Mouse (Mus musculus) G1E (cell line): ENCODE measurements at regions not wholly inside any gene's neighbourhood (a gene's known extent, or its start where the extent isn't known, plus 50 kb on each side); places are given as distances from the start of the nearest gene placed in this dataset.
"Not testable (repeated sequence)": the region's sequence is repeated elsewhere in the genome, so short reads cannot be mapped to it uniquely, and the experiment has no call there.

Experiments
- ATAC-seq: 2 replicates; pipeline ENCODE4 v1.8.0; 2016; ENCODE audit warnings: mild to moderate bottlenecking; ENCODE audit not compliant: insufficient number of reproducible peaks, poor library complexity, low FRiP score, severe bottlenecking; ENCODE audit errors: extremely low read depth
- DNase-seq: peaks from one replicate; pipeline ENCODE4 v3.0.0; 2012; ENCODE audit warnings: low spot score
- H3K27me3 ChIP-seq: 2 replicates; pipeline ENCODE4 v1.6.1; 2012; ENCODE audit warnings: mild to moderate bottlenecking, low read length, inconsistent platforms; ENCODE audit not compliant: insufficient read depth
- H3K36me3 ChIP-seq: replicated peaks from 2 replicates; pipeline ENCODE3; 2012; ENCODE audit warnings: mild to moderate bottlenecking, inconsistent platforms
- H3K4me1 ChIP-seq: 2 replicates; pipeline ENCODE4 v1.6.1; 2012; ENCODE audit warnings: low read depth, low read length, inconsistent platforms, mixed read lengths; ENCODE audit not compliant: insufficient read depth
- H3K4me3 ChIP-seq: 2 replicates; pipeline ENCODE4 v1.5.1; 2012; ENCODE audit warnings: low read depth, mild to moderate bottlenecking, inconsistent platforms, low read length, moderate library complexity, mixed read lengths
- H3K9me3 ChIP-seq: replicated peaks from 2 replicates; pipeline ENCODE4 v1.6.1; 2012; ENCODE audit warnings: inconsistent platforms
- CTCF ChIP-seq: IDR thresholded peaks from 2 replicates; pipeline ENCODE4 v1.5.1; 2012; ENCODE audit warnings: low read depth, low read length, inconsistent platforms, mixed read lengths
- GATA1 ChIP-seq: IDR thresholded peaks from 2 replicates; pipeline ENCODE4 v1.6.1; 2012; ENCODE audit warnings: borderline replicate concordance, low read length, inconsistent platforms, mixed read lengths
- GATA2 ChIP-seq: IDR thresholded peaks from 2 replicates; pipeline ENCODE4 v1.6.1; 2012; ENCODE audit warnings: low read depth, low read length, inconsistent platforms, borderline replicate concordance
- POLR2AphosphoS5 ChIP-seq: IDR thresholded peaks from 2 replicates; pipeline ENCODE4 v1.6.1; 2012; ENCODE audit warnings: low read depth, low read length, inconsistent platforms; ENCODE audit not compliant: insufficient replicate concordance
- TAL1 ChIP-seq: conservative IDR thresholded peaks from 2 replicates; pipeline ENCODE4 v1.6.1; 2012; ENCODE audit warnings: low read depth, low read length, inconsistent platforms, mixed read lengths

- Histone ChIP-seq H3K36me3 (no peaks in the 10 kb centered on the region), H3K4me1 (no peaks in the 10 kb centered on the region), H3K4me3 (no peak overlapping the region), H3K9me3 (no peaks in the 10 kb centered on the region), H3K27me3 (no peaks in the 10 kb centered on the region)
- TF ChIP-seq GATA2 (no peak), CTCF (no peak), GATA1 (no peak), TAL1 (no peak)
- no peak for ATAC-seq
- no peak for DNase-seq
Observed at GRCm38 (mm10) chr6:68680099-68680791, 1144.6 kb upstream of the Tacstd2 start.

GRCm38 (mm10) chr6:68668433-68668832, 1132.8 kb upstream of the Tacstd2 start:
- not testable (repeated sequence) for H3K27me3 ChIP-seq, H3K4me1 ChIP-seq, DNase-seq, H3K9me3 ChIP-seq, ATAC-seq, H3K36me3 ChIP-seq, H3K4me3 ChIP-seq
- TF ChIP-seq CTCF = peak; percentile 57

- H3K27me3 ChIP-seq, H3K36me3 ChIP-seq, H3K4me3 ChIP-seq, ATAC-seq, H3K9me3 ChIP-seq, DNase-seq, H3K4me1 ChIP-seq: not testable (repeated sequence)
Observed at GRCm38 (mm10) chr6:68632309-68632708, 1096.7 kb upstream of the Tacstd2 start.

GRCm38 (mm10) chr6:68631787-68632186, 1096.2 kb upstream of the Tacstd2 start:
- DNase-seq (no peak), ATAC-seq (no peak)
- TF ChIP-seq POLR2AphosphoS5 (no peak), TAL1 (no peak), CTCF (no peak), GATA2 (no peak), GATA1 (no peak)
- Histone ChIP-seq H3K9me3 (no peaks in the 10 kb centered on the region), H3K4me1 (no peaks in the 10 kb centered on the region), H3K27me3 (no peaks in the 10 kb centered on the region), H3K36me3 (no peaks in the 10 kb centered on the region), H3K4me3 (no peak overlapping the region)

GRCm38 (mm10) chr6:68606033-68606432, 1070.4 kb upstream of the Tacstd2 start:
- Histone ChIP-seq H3K9me3 (peaks cover 3% of the 10 kb centered on the region), H3K4me3 (no peak overlapping the region), H3K4me1 (no peaks in the 10 kb centered on the region), H3K27me3 (no peaks in the 10 kb centered on the region), H3K36me3 (no peaks in the 10 kb centered on the region)
- ATAC-seq = no peak
- TF ChIP-seq CTCF (no peak), TAL1 (no peak), GATA2 (no peak), GATA1 (no peak), POLR2AphosphoS5 (no peak)
- DNase-seq = no peak
